In the genomic region with DNA sequence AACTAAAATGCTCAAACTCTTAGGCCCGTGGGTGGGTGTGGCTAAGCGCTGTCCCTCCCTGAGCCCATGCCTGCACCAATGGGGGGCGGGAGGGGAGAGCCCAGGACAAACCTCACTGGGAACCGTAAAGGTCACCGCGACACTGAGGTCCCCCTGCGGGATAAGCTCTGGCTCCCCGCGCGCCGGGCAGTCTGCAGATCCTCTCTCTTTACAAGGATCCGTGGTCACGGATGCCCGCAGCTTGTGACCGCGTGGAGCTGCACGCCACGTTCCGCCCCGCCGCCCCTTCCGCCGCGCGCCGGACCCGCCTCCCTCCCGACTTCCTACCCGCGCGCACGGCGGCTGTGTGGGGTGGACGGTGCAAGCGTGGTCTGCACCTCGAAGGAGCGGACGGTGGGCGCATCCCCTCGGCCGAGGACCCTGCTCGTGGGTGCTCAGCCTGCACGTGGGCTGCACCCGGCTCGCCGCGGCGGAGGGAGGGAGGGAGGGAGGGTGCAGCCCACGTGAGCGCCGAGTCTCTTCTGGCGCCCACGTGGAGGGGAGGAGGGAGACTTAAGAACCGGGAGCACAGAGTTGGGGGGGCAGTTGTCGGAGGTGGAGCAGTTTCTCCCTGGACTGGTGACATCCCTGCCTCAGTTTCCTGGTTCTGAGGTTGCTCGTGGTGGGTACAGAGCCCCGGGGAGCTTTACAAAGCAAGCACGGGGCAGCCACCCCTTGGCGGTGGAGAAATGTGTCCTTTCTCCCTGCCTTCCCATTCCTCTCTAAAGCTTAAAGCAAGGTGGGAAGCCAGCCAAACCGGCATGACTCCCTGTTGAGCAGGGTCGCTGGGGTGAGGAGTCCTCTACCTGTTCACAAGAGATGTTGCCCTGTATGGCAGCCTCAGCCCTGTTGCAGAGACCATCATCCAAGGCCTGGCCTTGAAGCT, we compare ENCODE assay signal across 7 mouse cellular contexts. TPM values are rescaled to one million over a fixed set of nuclear protein-coding genes. Genes with fewer than 3 reads are reported as not detected.
A peak's percentile ranks its signal among the peaks of the same experiment; 100 is the strongest.
DNase-seq lines count a peak whose midpoint lies in the region; ATAC-seq and TF ChIP-seq lines count a peak whose summit lies in the region.

No protein-coding gene starts in this region.

- no peaks in the 10 kb centered on the region for H3K27me3 ChIP-seq in limb, embryonic 13.5 days
- no peaks in the 10 kb centered on the region for H3K27me3 ChIP-seq in midbrain, embryonic 15.5 days (replicated peaks)
- H3K27me3 ChIP-seq in spleen, adult 2 months (ENCODE audit: control insufficient read depth, insufficient read depth, low read length) = no peaks in the 10 kb centered on the region

- H3K9me3 ChIP-seq in limb, embryonic 13.5 days = peaks cover 6% of the 10 kb centered on the region
- H3K9me3 ChIP-seq in midbrain, embryonic 15.5 days = no peaks in the 10 kb centered on the region

- H3K4me1 ChIP-seq in limb, embryonic 13.5 days = 0 out of 2 replicates have a peak, but pooled peaks cover 8% of the 10 kb centered on the region
- H3K4me1 ChIP-seq in midbrain, embryonic 15.5 days = peaks cover 8% of the 10 kb centered on the region; the same call in 1 of the 2 replicates
- H3K4me1 ChIP-seq in spleen, adult 2 months (ENCODE audit: control insufficient read depth, insufficient read depth, insufficient read length) = 0 out of 2 replicates have a peak, but pooled peaks cover 3% of the 10 kb centered on the region

- H3K27ac ChIP-seq in limb, embryonic 13.5 days = peak overlapping the region; percentile 75
- H3K27ac ChIP-seq in midbrain, embryonic 15.5 days = no peak overlapping the region
- H3K27ac ChIP-seq in spleen, adult 2 months (ENCODE audit: insufficient read depth, low read length) = no peak overlapping the region

- H3K4me3 ChIP-seq in limb, embryonic 13.5 days = peak overlapping the region; percentile 70
- H3K4me3 ChIP-seq in midbrain, embryonic 15.5 days = peak overlapping the region; percentile 66
- H3K4me3 ChIP-seq in spleen, adult 2 months (ENCODE audit: extremely low read depth, insufficient read depth, insufficient read length) = peak overlapping the region; percentile 79

- under 1% methylated on average over 55 of the region's 61 CpGs for WGBS in limb, embryonic 13.5 days
- under 1% methylated on average over 53 of the region's 61 CpGs for WGBS in midbrain, embryonic 15.5 days
- under 1% methylated on average over 52 of the region's 61 CpGs for WGBS in spleen, adult 2 months

- peak overlapping the region; percentile 82 for H3K9ac ChIP-seq in limb, embryonic 13.5 days
- H3K9ac ChIP-seq in midbrain, embryonic 15.5 days = peak overlapping the region; percentile 58

- peak overlapping the region; percentile 86 for H3K4me2 ChIP-seq in limb, embryonic 13.5 days (replicated peaks)
- H3K4me2 ChIP-seq in midbrain, embryonic 15.5 days = peak overlapping the region; percentile 80

- peaks cover 19% of the 10 kb centered on the region for H3K36me3 ChIP-seq in limb, embryonic 13.5 days
- H3K36me3 ChIP-seq in midbrain, embryonic 15.5 days (replicated peaks) = no peaks in the 10 kb centered on the region
- no peaks in the 10 kb centered on the region for H3K36me3 ChIP-seq in spleen, adult 2 months (ENCODE audit: control insufficient read depth, insufficient read depth, low read length)

- no peak for TF ChIP-seq POLR2A in spleen, adult 2 months (IDR thresholded peaks at IDR 0.05; ENCODE audit: low read depth, low read length)

- peak; percentile 52 to 57 for DNase-seq in adrenal gland, adult 18-20 months (ENCODE audit: low spot score in 2 of 2)
- DNase-seq in embryo, embryonic 10.5 days (ENCODE audit: low spot score) = peak; percentile 88
- peak; percentile 96 for DNase-seq in heart, adult 11 months
- DNase-seq in kidney, adult 18-20 months = peak; percentile 60
- peak in 1 of 2 experiments; percentile 31 for DNase-seq in spleen, adult 2 months (ENCODE audit: low read depth in 1 of 2, low spot score in 2 of 2)

- TF ChIP-seq CTCF in spleen, adult 2 months (IDR thresholded peaks at IDR 0.05; ENCODE audit: extremely low read depth, insufficient read depth, insufficient read length, insufficient replicate concordance) = no peak

- ATAC-seq in limb, embryonic 13.5 days (ENCODE audit: low FRiP score, low read depth) = peak; percentile 93
- peak; percentile 93 for ATAC-seq in midbrain, embryonic 15.5 days (replicated peaks)

RNA-seq across cellular contexts. Expression of a gene that starts 11.2 kb away (rescaled TPM):
- 1 to 10 TPM in 1 of 2 experiments, under 1 TPM in 1; 0.96 to 2.9 TPM for total RNA-seq in adrenal gland, adult 18-20 months (2021)
- 34.5 and 38.3 TPM in 2 replicates for polyA plus RNA-seq in limb, embryonic 13.5 days (2015; fragmentation: Nextera tagmentation; extraction: Ambion mirVana)
- 11.6 and 11.8 TPM in 2 replicates for polyA plus RNA-seq in midbrain, embryonic 15.5 days (2015; fragmentation: Nextera tagmentation; extraction: Ambion mirVana)
- 2.8 and 3.3 TPM in 2 replicates for polyA plus RNA-seq in spleen, adult 2 months (2012; rRNA removed)
